Mouse (Mus musculus): ENCODE data around the gene Gng13. TPM values are rescaled to one million over a fixed set of nuclear protein-coding genes. Genes with fewer than 3 reads are reported as not detected.
"Not testable (repeated sequence)": the region's sequence is repeated elsewhere in the genome, so short reads cannot be mapped to it uniquely, and the experiment has no call there.

Gene Gng13
- polyA plus RNA-seq, 1 experiment: not detected

DNA sequence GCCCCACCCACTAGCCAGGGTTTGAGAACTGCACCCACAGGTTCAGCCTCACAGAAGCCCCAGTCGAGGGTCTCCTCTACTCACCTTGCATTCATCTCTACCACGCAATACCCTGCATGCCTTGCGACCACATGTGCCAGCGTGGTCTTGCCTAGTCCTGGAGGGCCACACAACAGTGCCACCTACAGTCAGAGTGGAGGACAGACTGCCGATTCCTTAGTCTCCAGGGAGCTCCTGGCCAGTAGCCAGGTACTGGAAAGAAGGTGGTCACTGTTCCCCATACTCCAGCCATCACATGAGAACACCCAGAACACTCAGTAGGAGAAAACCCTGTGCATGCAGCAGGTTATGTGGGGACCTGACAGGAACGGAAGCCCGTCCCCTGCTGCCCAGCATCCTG lies 6.9 kb downstream of the Gng13 start:
- peaks cover 78% of the 10 kb centered on the region for H3K36me3 ChIP-seq (ENCODE audit: control insufficient read depth)

DNA sequence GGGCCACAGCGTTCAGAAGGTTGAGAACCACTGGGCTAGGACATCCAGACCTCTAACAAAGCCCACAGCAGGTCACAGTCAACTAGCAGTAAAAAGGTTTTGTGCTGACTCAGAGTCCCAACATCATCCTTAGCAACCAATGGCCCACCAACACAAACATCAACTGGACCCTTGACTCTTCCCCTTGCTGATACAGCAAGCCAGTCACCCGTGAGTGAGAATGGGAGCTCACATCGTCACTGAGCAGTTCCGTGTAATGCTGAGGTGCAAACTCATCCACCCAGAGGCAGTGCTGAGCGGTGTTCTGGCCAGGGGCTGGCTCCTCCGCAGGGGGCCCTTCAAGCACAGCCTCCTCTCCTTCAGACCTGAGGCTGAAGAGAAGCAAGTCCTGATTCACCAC lies 8.3 kb downstream of the Gng13 start:
- Histone ChIP-seq H3K9me3 (ENCODE audit: control insufficient read depth, low read length) (peaks cover 7% of the 10 kb centered on the region), H3K4me3 (replicated peaks) (peak overlapping the region; percentile 17), H3K4me1 (ENCODE audit: control insufficient read depth) (peaks cover 54% of the 10 kb centered on the region), H3K36me3 (ENCODE audit: control insufficient read depth) (peaks cover 70% of the 10 kb centered on the region), H3K27me3 (ENCODE audit: control insufficient read depth) (no peaks in the 10 kb centered on the region)
- no peak for TF ChIP-seq TAL1 (IDR thresholded peaks at IDR 0.05; ENCODE audit: low read length)
- TF ChIP-seq GATA1 (IDR thresholded peaks at IDR 0.05; ENCODE audit: low read length): no peak

More for the DNA sequence above, 6.9 kb downstream of the Gng13 start:
- Histone ChIP-seq H3K4me3 (replicated peaks) (no peak overlapping the region), H3K27me3 (ENCODE audit: control insufficient read depth) (no peaks in the 10 kb centered on the region), H3K9me3 (ENCODE audit: control insufficient read depth, low read length) (peaks cover 7% of the 10 kb centered on the region), H3K4me1 (ENCODE audit: control insufficient read depth) (peaks cover 53% of the 10 kb centered on the region)
- TF ChIP-seq TAL1 (IDR thresholded peaks at IDR 0.05; ENCODE audit: low read length) (no peak), GATA1 (IDR thresholded peaks at IDR 0.05; ENCODE audit: low read length) (no peak)

DNA sequence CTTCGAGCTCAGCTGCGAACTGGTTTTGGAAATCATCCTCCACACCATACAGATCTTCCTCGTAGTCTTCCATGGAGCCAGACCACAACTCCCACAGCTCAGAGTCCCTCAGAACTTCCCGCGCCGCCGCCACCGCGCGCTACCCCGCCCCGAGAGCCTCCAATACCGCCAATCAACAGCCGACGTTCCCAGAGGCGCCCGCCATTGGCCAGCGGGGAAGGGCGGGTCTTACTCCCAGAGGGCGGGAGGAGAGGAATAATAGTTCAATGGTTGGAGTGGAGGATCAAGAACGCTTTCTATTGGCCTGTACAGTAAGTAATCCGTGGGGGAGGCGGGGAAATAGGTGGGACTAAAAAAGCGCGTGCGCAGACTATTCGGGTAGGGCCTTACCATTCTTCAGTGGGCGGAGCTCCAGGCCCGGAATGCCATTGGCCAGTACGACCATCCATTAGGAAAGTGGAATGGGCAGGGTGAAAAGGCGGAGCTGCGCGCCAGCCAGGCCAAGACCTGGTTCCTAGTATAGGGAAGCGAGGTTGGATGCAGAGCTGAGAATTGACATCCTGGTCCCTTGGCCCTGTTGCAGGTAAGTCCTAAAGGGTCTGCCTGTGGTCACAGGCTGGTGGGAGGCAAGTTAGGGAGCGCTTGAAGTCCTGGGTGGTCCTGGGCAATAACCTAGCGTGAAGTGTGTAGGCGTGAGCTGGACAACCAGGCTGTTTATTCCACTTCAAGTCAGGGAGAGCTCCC lies 10.5 kb downstream of the Gng13 start, which contains the start of the genes Chtf18 and Rpusd1:
Gene Chtf18 (minus strand): TSS at position 155 of the 744 bp plus-strand sequence.
Gene Rpusd1 (plus strand): TSS at position 406 of the 744 bp plus-strand sequence.
- no peaks in the 10 kb centered on the region for H3K27me3 ChIP-seq (ENCODE audit: control insufficient read depth)
- peak within 1 kb of the TSS; percentile 76 for H3K4me3 ChIP-seq (replicated peaks)
- peaks cover 7% of the 10 kb centered on the region for H3K9me3 ChIP-seq (ENCODE audit: control insufficient read depth, low read length)
- TF ChIP-seq GATA1 (IDR thresholded peaks at IDR 0.05; ENCODE audit: low read length) (no peak), TAL1 (IDR thresholded peaks at IDR 0.05; ENCODE audit: low read length) (no peak)
- peaks cover 53% of the 10 kb centered on the region for H3K4me1 ChIP-seq (ENCODE audit: control insufficient read depth)
- H3K36me3 ChIP-seq (ENCODE audit: control insufficient read depth): peaks cover 59% of the 10 kb centered on the region

DNA sequence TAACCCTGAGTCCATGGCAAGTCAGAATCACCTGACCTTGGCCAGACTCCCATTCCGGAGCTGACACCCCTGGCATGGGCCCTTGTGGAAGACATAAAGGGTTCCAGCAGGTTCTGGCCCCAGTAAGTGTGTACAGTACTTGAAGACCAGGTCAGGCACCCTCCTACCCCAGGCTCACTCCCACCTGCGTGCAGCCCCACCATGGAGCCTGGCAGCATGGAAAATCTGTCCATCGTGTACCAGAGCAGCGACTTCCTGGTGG lies 11.0 kb downstream of the Gng13 start:
- peak overlapping the region; percentile 76 for H3K4me3 ChIP-seq (replicated peaks)
- H3K27me3 ChIP-seq (ENCODE audit: control insufficient read depth): no peaks in the 10 kb centered on the region
- H3K4me1 ChIP-seq (ENCODE audit: control insufficient read depth): peaks cover 48% of the 10 kb centered on the region
- peaks cover 54% of the 10 kb centered on the region for H3K36me3 ChIP-seq (ENCODE audit: control insufficient read depth)
- H3K9me3 ChIP-seq (ENCODE audit: control insufficient read depth, low read length): peaks cover 7% of the 10 kb centered on the region
- no peak for TF ChIP-seq TAL1 (IDR thresholded peaks at IDR 0.05; ENCODE audit: low read length)
- no peak for TF ChIP-seq GATA1 (IDR thresholded peaks at IDR 0.05; ENCODE audit: low read length)

DNA sequence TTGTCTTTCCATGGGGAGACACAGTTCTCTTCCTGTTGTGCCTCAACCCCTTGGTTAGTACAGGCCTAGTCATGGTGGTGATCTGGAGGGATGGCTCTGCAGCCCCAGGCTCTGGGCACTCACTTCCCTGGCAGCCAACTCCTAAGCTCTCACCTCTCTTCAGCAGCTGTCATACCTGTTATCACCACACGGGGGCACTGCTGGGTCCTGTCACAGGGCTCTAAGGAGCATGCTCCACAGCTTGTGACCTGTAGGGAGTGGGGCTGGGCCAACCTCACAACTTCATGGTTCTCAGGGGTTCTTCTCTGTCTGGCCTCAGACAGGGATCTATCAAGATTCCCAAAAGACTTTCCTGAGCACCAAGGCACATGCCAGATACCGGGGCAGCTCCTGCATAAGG lies 15.1 kb downstream of the Gng13 start:
- Histone ChIP-seq H3K27me3 (ENCODE audit: control insufficient read depth) (no peaks in the 10 kb centered on the region), H3K36me3 (ENCODE audit: control insufficient read depth) (peaks cover 22% of the 10 kb centered on the region), H3K9me3 (ENCODE audit: control insufficient read depth, low read length) (no peaks in the 10 kb centered on the region), H3K4me1 (ENCODE audit: control insufficient read depth) (peaks cover 14% of the 10 kb centered on the region), H3K4me3 (replicated peaks) (no peak overlapping the region)
- TF ChIP-seq GATA1 (IDR thresholded peaks at IDR 0.05; ENCODE audit: low read length): no peak
- TF ChIP-seq TAL1 (IDR thresholded peaks at IDR 0.05; ENCODE audit: low read length): no peak

DNA sequence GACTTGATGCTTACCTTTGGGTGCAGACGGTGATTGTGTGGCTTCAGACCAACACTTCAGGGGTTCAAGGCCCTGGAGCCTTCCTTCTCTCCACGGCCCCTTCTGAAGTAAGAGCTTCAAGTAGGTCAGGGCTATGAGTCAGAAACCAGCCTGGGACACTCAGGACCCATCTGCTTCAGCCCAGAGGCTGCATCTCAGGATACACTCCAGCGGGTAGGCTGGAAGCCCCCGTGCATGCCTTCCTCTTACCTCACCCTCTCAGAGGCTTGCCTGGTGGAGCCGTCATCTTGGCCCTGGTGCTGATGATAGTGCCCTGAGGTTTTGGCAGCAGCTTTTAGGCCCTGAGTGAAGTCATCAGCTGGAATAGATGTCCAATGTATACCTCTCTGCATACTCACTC lies 18.3 kb downstream of the Gng13 start:
- TF ChIP-seq GATA1 (IDR thresholded peaks at IDR 0.05; ENCODE audit: low read length) (no peak), TAL1 (IDR thresholded peaks at IDR 0.05; ENCODE audit: low read length) (no peak)
- H3K9me3 ChIP-seq (ENCODE audit: control insufficient read depth, low read length): no peaks in the 10 kb centered on the region
- H3K27me3 ChIP-seq (ENCODE audit: control insufficient read depth): no peaks in the 10 kb centered on the region
- H3K4me3 ChIP-seq (replicated peaks): no peak overlapping the region
- H3K36me3 ChIP-seq (ENCODE audit: control insufficient read depth): peaks cover 11% of the 10 kb centered on the region
- peaks cover under 1% of the 10 kb centered on the region; the same call in 1 of the 2 replicates for H3K4me1 ChIP-seq (ENCODE audit: control insufficient read depth)

DNA sequence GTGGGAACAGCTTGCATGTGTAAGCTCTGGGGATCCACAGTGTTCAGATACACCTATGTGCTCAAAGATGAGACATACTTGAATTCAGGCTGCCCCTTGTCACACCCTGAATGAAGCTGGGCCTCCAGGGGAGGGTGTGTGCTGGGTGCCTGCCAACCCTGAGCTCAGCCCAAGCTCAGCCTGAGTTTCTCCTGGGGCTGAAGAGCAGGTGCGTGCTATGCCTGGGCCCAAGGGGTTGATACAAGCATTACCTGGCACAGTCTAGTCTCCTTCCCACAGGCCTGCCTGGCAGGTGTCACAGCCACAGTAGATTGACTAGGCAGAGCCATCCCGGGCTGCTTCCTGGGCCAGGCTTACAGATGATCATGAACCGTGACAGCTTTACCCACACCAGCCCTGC lies 18.8 kb downstream of the Gng13 start, which contains the start of gene Mslnl:
Gene Mslnl (plus strand): TSS at position 298 of the 400 bp plus-strand sequence.
- Histone ChIP-seq H3K36me3 (ENCODE audit: control insufficient read depth) (peaks cover 6% of the 10 kb centered on the region), H3K27me3 (ENCODE audit: control insufficient read depth) (no peaks in the 10 kb centered on the region), H3K9me3 (ENCODE audit: control insufficient read depth, low read length) (no peaks in the 10 kb centered on the region), H3K4me1 (ENCODE audit: control insufficient read depth) (no peaks in the 10 kb centered on the region), H3K4me3 (replicated peaks) (no peak within 1 kb of the TSS)
- TF ChIP-seq GATA1 (IDR thresholded peaks at IDR 0.05; ENCODE audit: low read length) (no peak), TAL1 (IDR thresholded peaks at IDR 0.05; ENCODE audit: low read length) (no peak)

DNA sequence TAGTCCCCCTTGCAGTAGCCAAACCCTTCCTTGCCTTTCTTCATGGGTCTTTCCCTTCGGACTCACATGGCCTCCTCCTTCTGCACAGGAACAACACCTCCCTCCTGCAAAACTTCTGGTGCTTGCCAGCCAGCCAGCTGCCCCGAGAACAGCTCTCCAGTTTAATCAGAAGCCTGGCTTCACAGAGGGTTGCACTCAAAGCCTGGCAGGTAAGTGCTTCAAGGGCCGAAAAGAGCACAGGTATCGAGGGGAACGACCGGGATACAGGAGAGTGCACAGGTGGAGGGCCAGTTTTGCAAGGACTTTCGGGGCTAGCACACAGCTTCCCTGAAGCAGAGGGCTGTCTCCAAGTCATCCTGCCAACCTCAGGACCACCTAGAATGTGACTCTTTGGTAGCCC lies 21.9 kb downstream of the Gng13 start:
- Histone ChIP-seq H3K4me1 (ENCODE audit: control insufficient read depth) (no peaks in the 10 kb centered on the region), H3K4me3 (replicated peaks) (no peak overlapping the region), H3K27me3 (ENCODE audit: control insufficient read depth) (no peaks in the 10 kb centered on the region; the same call in 1 of the 2 replicates), H3K36me3 (ENCODE audit: control insufficient read depth) (no peaks in the 10 kb centered on the region), H3K9me3 (ENCODE audit: control insufficient read depth, low read length) (no peaks in the 10 kb centered on the region)
- no peak for TF ChIP-seq GATA1 (IDR thresholded peaks at IDR 0.05; ENCODE audit: low read length)
- TF ChIP-seq TAL1 (IDR thresholded peaks at IDR 0.05; ENCODE audit: low read length): no peak

DNA sequence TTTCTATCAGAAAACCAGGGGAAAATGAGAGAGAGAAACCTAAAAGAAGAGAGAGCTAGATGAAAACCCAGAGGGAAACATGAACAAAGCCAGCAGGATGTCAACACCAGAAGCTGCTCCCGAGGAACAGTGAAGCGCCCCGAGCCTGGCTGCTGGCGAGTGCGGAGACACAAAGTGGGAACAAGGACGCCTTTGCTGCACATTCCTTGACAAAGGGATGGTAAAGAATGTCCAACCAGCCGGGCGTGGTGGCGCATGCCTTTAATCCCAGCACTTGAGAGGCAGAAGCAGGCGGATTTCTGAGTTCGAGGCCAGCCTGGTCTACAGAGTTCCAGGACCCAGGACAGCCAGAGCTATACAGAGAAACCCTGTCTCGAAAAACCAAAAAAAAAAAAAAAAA lies 24.5 kb downstream of the Gng13 start:
- not testable (repeated sequence) for H3K9me3 ChIP-seq (ENCODE audit: control insufficient read depth, low read length); H3K27me3 ChIP-seq (ENCODE audit: control insufficient read depth); H3K36me3 ChIP-seq (ENCODE audit: control insufficient read depth); H3K4me1 ChIP-seq (ENCODE audit: control insufficient read depth); H3K4me3 ChIP-seq (replicated peaks)

DNA sequence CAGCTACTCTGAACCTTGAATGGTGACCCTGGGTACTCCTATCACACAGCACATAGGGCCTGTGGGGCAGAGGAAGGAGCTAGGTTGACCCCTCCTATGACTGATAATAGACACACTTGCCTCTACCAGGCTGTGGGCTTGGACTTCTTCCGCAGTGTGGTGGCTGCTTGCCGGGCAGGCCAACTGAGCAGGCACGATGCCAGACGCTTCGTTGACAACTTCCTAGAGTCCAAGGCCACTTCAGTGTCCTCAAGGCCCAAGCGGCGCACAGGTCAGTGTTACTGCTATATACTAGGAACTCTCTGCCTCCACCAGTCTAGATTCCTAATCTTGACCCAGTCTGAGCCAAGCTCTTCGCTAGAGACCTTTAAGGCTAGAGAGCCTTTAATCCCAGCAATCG lies 26.9 kb downstream of the Gng13 start:
- Histone ChIP-seq H3K9me3 (ENCODE audit: control insufficient read depth, low read length) (no peaks in the 10 kb centered on the region), H3K36me3 (ENCODE audit: control insufficient read depth) (no peaks in the 10 kb centered on the region), H3K4me1 (ENCODE audit: control insufficient read depth) (no peaks in the 10 kb centered on the region), H3K27me3 (ENCODE audit: control insufficient read depth) (no peaks in the 10 kb centered on the region; the same call in 1 of the 2 replicates), H3K4me3 (replicated peaks) (no peak overlapping the region)
- TF ChIP-seq TAL1 (IDR thresholded peaks at IDR 0.05; ENCODE audit: low read length): no peak
